Mouse (Mus musculus) cerebellum, adult 2 months (tissue): ENCODE data around the gene Iqsec1.

Experiments
- CTCF ChIP-seq: fragments of 200-500 bp; IDR thresholded peaks from 2 replicates; pipeline ENCODE4 v1.5.1; 2011; ENCODE audit warnings: low read depth, mild to moderate bottlenecking, control low read depth, low read length, moderate library complexity, borderline replicate concordance; ENCODE audit not compliant: insufficient read depth
- POLR2A ChIP-seq: fragments of 200-500 bp; IDR thresholded peaks from 2 replicates; pipeline ENCODE4 v1.6.1; 2011; ENCODE audit warnings: low read length, control low read depth, borderline replicate concordance; ENCODE audit not compliant: insufficient read depth

DNA sequence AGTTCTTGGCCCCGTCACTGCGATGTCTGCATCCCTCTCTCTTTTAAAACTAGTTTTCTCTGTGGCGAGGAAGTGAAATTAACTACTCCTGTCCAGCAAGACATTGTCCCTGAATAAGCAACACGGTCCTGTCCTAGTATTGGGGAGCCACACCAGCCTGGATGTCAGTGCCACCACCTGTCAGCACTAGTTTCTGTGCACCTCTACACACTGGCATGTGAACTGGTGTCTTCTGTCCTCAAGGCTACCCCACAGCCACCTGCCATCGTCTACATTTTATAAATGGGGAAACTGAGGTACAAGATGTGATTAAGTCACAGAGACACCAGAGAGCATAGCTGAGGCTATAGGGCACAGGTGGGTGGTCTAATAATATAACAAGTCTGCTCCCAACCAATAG is 277.7 kb downstream of the Iqsec1 start:
- TF ChIP-seq CTCF (no peak), POLR2A (no peak)
